In the genomic region with DNA sequence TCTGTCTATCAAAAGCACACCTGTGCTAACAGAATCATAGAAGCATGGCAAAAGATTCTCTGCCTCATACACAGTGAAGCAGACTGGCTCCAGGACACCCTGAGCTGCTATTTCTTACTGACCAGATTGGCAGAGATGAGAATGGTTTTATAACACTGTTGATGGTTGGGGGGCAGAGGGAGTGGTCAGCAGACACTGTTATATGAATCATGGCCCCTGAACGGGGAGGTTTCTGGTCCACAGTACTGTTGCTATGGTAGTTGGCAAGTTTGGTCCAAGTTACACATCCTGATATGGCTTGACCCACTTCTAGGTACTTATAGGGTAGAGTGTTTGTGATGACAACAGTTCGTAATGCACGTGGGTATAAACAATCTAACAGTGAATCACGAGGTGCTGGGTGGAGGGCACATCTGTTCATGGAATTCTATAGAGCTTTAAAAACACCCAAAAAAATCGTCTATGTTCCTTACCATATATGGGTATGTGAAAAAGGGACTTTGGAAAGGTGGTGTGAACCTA, we compare ENCODE assay signal across 16 mouse cellular contexts. TPM values are rescaled to one million over a fixed set of nuclear protein-coding genes. Genes with fewer than 3 reads are reported as not detected.
A peak's percentile ranks its signal among the peaks of the same experiment; 100 is the strongest.
DNase-seq lines count a peak whose midpoint lies in the region; ATAC-seq and TF ChIP-seq lines count a peak whose summit lies in the region.
"Had no signal": no experiment of that assay in that cellular context is flagged by ENCODE, and none has a peak within 500 bp of the region (broad histone marks: within the 10 kb centered on the region; RNA-seq: fewer than 3 reads in every experiment).

No protein-coding gene starts in this region.

- H3K4me3 ChIP-seq in layer of hippocampus, adult 2 months: no peak overlapping the region
- H3K4me3 ChIP-seq in hindbrain, embryonic 12.5 days: no peak overlapping the region
- H3K4me3 ChIP-seq: heart, embryonic 13.5 days; limb, embryonic 15.5 days; myocyte; stomach, embryonic 15.5 days had no signal

- H3K9me3 ChIP-seq in hindbrain, embryonic 12.5 days (replicated peaks): no peaks in the 10 kb centered on the region
- H3K9me3 ChIP-seq: heart, embryonic 13.5 days; limb, embryonic 15.5 days; stomach, embryonic 15.5 days had no signal

- no peaks in the 10 kb centered on the region for H3K36me3 ChIP-seq in hindbrain, embryonic 12.5 days
- H3K36me3 ChIP-seq: G1E; heart, embryonic 13.5 days; limb, embryonic 15.5 days; stomach, embryonic 15.5 days had no signal

- H3K4me1 ChIP-seq in hindbrain, embryonic 12.5 days: peaks cover 9% of the 10 kb centered on the region
- H3K4me1 ChIP-seq: heart, embryonic 13.5 days; limb, embryonic 15.5 days; stomach, embryonic 15.5 days had no signal

- peak; percentile 48 for ATAC-seq in hindbrain, embryonic 12.5 days (ENCODE audit: low FRiP score)

- WGBS in hindbrain, embryonic 12.5 days: 85% methylated on average over 5 of the region's 5 CpGs

- H3K27ac ChIP-seq in layer of hippocampus, adult 2 months: peak overlapping the region; percentile 46
- no peak overlapping the region for H3K27ac ChIP-seq in hindbrain, embryonic 12.5 days
- H3K27ac ChIP-seq: heart, embryonic 13.5 days; macrophage; stomach, embryonic 15.5 days had no signal

- H3K9ac ChIP-seq in hindbrain, embryonic 12.5 days: no peak overlapping the region
- H3K9ac ChIP-seq: heart, embryonic 13.5 days; limb, embryonic 15.5 days; stomach, embryonic 15.5 days had no signal

- no peak for TF ChIP-seq CTCF in layer of hippocampus, adult 2 months (conservative IDR thresholded peaks at IDR 0.05)

- DNase-seq in layer of hippocampus, adult 2 months (ENCODE audit: low spot score in 2 of 2): no peak
- DNase-seq in layer of hippocampus, postnatal 25 days (ENCODE audit: extremely low spot score in 1 of 2, low spot score in 1 of 2): no peak
- DNase-seq in right cerebral cortex, adult 18-20 months: peak; percentile 30
- no peak for DNase-seq in right cerebral cortex, postnatal 25 days
- peak; percentile 42 for DNase-seq in telencephalon, adult 2 months (ENCODE audit: low read depth, low spot score)
- no peak for DNase-seq in layer of hippocampus, adult 8-10 months (ENCODE audit: low spot score in 2 of 2)
- DNase-seq: kidney, adult 8-10 months; kidney, postnatal 4 days; lung, adult 2 months had no signal

- no peak overlapping the region for H3K4me2 ChIP-seq in hindbrain, embryonic 12.5 days (replicated peaks)
- H3K4me2 ChIP-seq: heart, embryonic 13.5 days; limb, embryonic 15.5 days; stomach, embryonic 15.5 days had no signal

- H3K27me3 ChIP-seq in hindbrain, embryonic 12.5 days: no peaks in the 10 kb centered on the region
- H3K27me3 ChIP-seq: heart, embryonic 13.5 days; limb, embryonic 15.5 days; stomach, embryonic 15.5 days had no signal

RNA-seq across cellular contexts. Expression of a gene that starts 49.6 kb away (rescaled TPM):
- 100 to 1,000 TPM; 249 to 259 TPM for total RNA-seq in layer of hippocampus, adult 2 months (2021)
- 100 to 1,000 TPM; 251 to 263 TPM for total RNA-seq in layer of hippocampus, postnatal 25 days (2021)
- polyA plus RNA-seq in hindbrain, embryonic 12.5 days (2016; fragmentation: Nextera tagmentation; extraction: Ambion mirVana): 112 and 119 TPM in 2 replicates
- total RNA-seq in layer of hippocampus, adult 8-10 months (2022): 100 to 1,000 TPM; 231 to 246 (median 238) TPM
- polyA plus RNA-seq: G1E, macrophage, myocyte had no signal

RNA-seq across cellular contexts. Expression of a gene that starts 59.5 kb away (rescaled TPM):
- total RNA-seq in layer of hippocampus, adult 2 months (2021): 10 to 100 TPM; 50.0 to 51.5 TPM
- 10 to 100 TPM; 47.5 to 51.0 TPM for total RNA-seq in layer of hippocampus, postnatal 25 days (2021)
- 37.1 and 46.1 TPM in 2 replicates for polyA plus RNA-seq in hindbrain, embryonic 12.5 days (2016; fragmentation: Nextera tagmentation; extraction: Ambion mirVana)
- 10 to 100 TPM; 42.3 to 49.6 (median 44.7) TPM for total RNA-seq in layer of hippocampus, adult 8-10 months (2022)

RNA-seq across cellular contexts. Expression of a gene that starts 59.9 kb away (rescaled TPM):
- total RNA-seq in layer of hippocampus, adult 2 months (2021): 10 to 100 TPM; 22.9 to 26.1 TPM
- total RNA-seq in layer of hippocampus, postnatal 25 days (2021): 10 to 100 TPM; 20.5 to 22.7 TPM
- 41.7 and 43.7 TPM in 2 replicates for polyA plus RNA-seq in hindbrain, embryonic 12.5 days (2016; fragmentation: Nextera tagmentation; extraction: Ambion mirVana)
- total RNA-seq in layer of hippocampus, adult 8-10 months (2022): 10 to 100 TPM; 19.9 to 25.9 (median 22.9) TPM

Comparison
In these comparisons a context has a peak if more than half of its experiments do, and no peak if none do; other contexts are left out.
1. DNase-seq: peak in right cerebral cortex, adult 18-20 months (single experiment) and telencephalon, adult 2 months (single experiment); none in layer of hippocampus, adult 2 months (0 of 2), layer of hippocampus, postnatal 25 days (0 of 2), right cerebral cortex, postnatal 25 days (single experiment) and layer of hippocampus, adult 8-10 months (0 of 2).